ENCODE assay signal across 11 mouse cellular contexts in the genomic region with DNA sequence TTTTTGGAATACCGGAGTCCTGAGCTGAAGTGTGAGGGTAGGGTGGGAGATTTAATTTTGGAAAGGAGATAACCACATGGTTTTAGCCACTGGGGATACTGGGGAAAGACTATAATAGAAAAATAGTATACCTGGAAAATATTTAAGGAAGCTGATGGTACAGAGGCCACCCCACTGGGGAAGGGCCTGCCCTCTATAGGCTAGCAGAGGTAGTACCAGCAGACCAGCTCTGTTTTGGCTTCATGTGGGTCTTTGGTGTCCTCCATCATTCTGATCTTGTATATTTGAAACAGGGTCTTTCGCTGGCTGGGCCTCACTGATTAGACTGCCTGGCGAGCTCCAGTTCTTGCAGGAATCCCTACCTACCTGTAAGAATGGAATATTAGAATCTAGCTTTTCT. TPM values are rescaled to one million over a fixed set of nuclear protein-coding genes. Genes with fewer than 3 reads are reported as not detected.
DNase-seq lines count a peak whose midpoint lies in the region; ATAC-seq and TF ChIP-seq lines count a peak whose summit lies in the region.
"Had no signal": no experiment of that assay in that cellular context is flagged by ENCODE, and none has a peak within 500 bp of the region (broad histone marks: within the 10 kb centered on the region; RNA-seq: fewer than 3 reads in every experiment).

No protein-coding gene starts in this region.

- no peak for ATAC-seq in heart, postnatal 0 days (ENCODE audit: insufficient read depth, low read depth)
- ATAC-seq in lung, embryonic 14.5 days (ENCODE audit: insufficient read depth), result no peak
- ATAC-seq in granulocyte monocyte progenitor cell, adult 5-6 weeks (replicated peaks; ENCODE audit: poor library complexity, severe bottlenecking), result peak; percentile 33; the same call in 1 of the 2 replicates
- ATAC-seq: intestine, embryonic 16.5 days; midbrain, embryonic 15.5 days had no signal

- TF ChIP-seq EP300 in heart, postnatal 0 days (IDR thresholded peaks at IDR 0.05; ENCODE audit: low read depth), result no peak

- no peak for TF ChIP-seq POLR2A in bone marrow, adult 2 months (IDR thresholded peaks at IDR 0.05; ENCODE audit: borderline replicate concordance, control insufficient read depth, low read depth, low read length)

- H3K4me1 ChIP-seq in heart, postnatal 0 days (ENCODE audit: control insufficient read depth, insufficient read depth), result no peaks in the 10 kb centered on the region
- H3K4me1 ChIP-seq in lung, embryonic 14.5 days (ENCODE audit: insufficient read depth), result no peaks in the 10 kb centered on the region
- H3K4me1 ChIP-seq in bone marrow, adult 2 months (ENCODE audit: control insufficient read depth, insufficient read depth, low read length), result no peaks in the 10 kb centered on the region
- H3K4me1 ChIP-seq: heart, embryonic 13.5 days; liver, embryonic 15.5 days had no signal

- H3K36me3 ChIP-seq in heart, postnatal 0 days (replicated peaks; ENCODE audit: control insufficient read depth, insufficient read depth, low read length), result no peaks in the 10 kb centered on the region
- no peaks in the 10 kb centered on the region for H3K36me3 ChIP-seq in lung, embryonic 14.5 days (ENCODE audit: insufficient read depth)
- H3K36me3 ChIP-seq: heart, embryonic 13.5 days; liver, embryonic 15.5 days; midbrain, embryonic 15.5 days had no signal

- no peak overlapping the region for H3K27ac ChIP-seq in heart, postnatal 0 days (ENCODE audit: low read depth)
- no peak overlapping the region for H3K27ac ChIP-seq in lung, embryonic 14.5 days (ENCODE audit: low read depth)
- H3K27ac ChIP-seq in bone marrow, adult 2 months (ENCODE audit: control insufficient read depth, insufficient read depth, low read depth, low read length, poor library complexity), result no peak overlapping the region
- H3K27ac ChIP-seq: heart, embryonic 13.5 days; liver, embryonic 15.5 days; midbrain, embryonic 15.5 days had no signal

- H3K4me2 ChIP-seq in heart, postnatal 0 days (ENCODE audit: low read depth, low read length), result no peak overlapping the region
- no peak overlapping the region for H3K4me2 ChIP-seq in lung, embryonic 14.5 days
- H3K4me2 ChIP-seq: heart, embryonic 13.5 days; liver, embryonic 15.5 days; midbrain, embryonic 15.5 days had no signal

- H3K4me3 ChIP-seq in heart, postnatal 0 days (ENCODE audit: low read depth, low read length), result no peak overlapping the region
- H3K4me3 ChIP-seq in lung, embryonic 14.5 days (ENCODE audit: low read depth, low read length), result no peak overlapping the region
- H3K4me3 ChIP-seq in bone marrow, adult 2 months (replicated peaks; ENCODE audit: control insufficient read depth, low read depth, low read length), result no peak overlapping the region
- H3K4me3 ChIP-seq: heart, embryonic 13.5 days; liver, embryonic 15.5 days; midbrain, embryonic 15.5 days had no signal

- WGBS in heart, postnatal 0 days, result 50% methylated on average over 3 of the region's 3 CpGs
- WGBS in lung, embryonic 14.5 days, result 76% methylated on average over 3 of the region's 3 CpGs
- 63% methylated on average over 3 of the region's 3 CpGs for WGBS in bone marrow, adult 2 months

- no peak overlapping the region for H3K9ac ChIP-seq in heart, postnatal 0 days (replicated peaks; ENCODE audit: low read depth, low read length)
- H3K9ac ChIP-seq in lung, embryonic 14.5 days, result no peak overlapping the region
- H3K9ac ChIP-seq: heart, embryonic 13.5 days; liver, embryonic 15.5 days; midbrain, embryonic 15.5 days had no signal

- H3K9me3 ChIP-seq in heart, postnatal 0 days (replicated peaks; ENCODE audit: control insufficient read depth, low read length), result no peaks in the 10 kb centered on the region
- no peaks in the 10 kb centered on the region for H3K9me3 ChIP-seq in lung, embryonic 14.5 days (ENCODE audit: low read depth, low read length)
- H3K9me3 ChIP-seq: heart, embryonic 13.5 days; liver, embryonic 15.5 days; midbrain, embryonic 15.5 days had no signal

- DNase-seq in heart, postnatal 0 days (ENCODE audit: low spot score), result no peak
- no peak for DNase-seq in heart, postnatal 36 days
- no peak for DNase-seq in lung, embryonic 14.5 days
- no peak for DNase-seq in lung, postnatal 36 days
- no peak for DNase-seq in urinary bladder, postnatal 4 days (ENCODE audit: low spot score in 2 of 2)

- H3K27me3 ChIP-seq in heart, postnatal 0 days (ENCODE audit: control insufficient read depth, insufficient read depth, low read length), result no peaks in the 10 kb centered on the region
- H3K27me3 ChIP-seq in lung, embryonic 14.5 days (ENCODE audit: insufficient read depth, low read length), result no peaks in the 10 kb centered on the region
- H3K27me3 ChIP-seq: liver, embryonic 15.5 days; midbrain, embryonic 15.5 days had no signal

- intact Hi-C loops in heart, postnatal 36 days (cut with DNase I), result no loop called here

- peak; percentile 37 for TF ChIP-seq CTCF in heart, postnatal 0 days (IDR thresholded peaks at IDR 0.05; ENCODE audit: low read depth)
- TF ChIP-seq CTCF in lung, embryonic 14.5 days (IDR thresholded peaks at IDR 0.05; ENCODE audit: low read depth), result peak; percentile 46
- TF ChIP-seq CTCF in bone marrow, adult 2 months (IDR thresholded peaks at IDR 0.05; ENCODE audit: control insufficient read depth, insufficient read depth, low read length), result peak; percentile 21; the same call in 1 of the 2 replicates

RNA-seq across cellular contexts. Expression of gene Coa6, which starts 24.0 kb away (rescaled TPM):
- total RNA-seq in heart, postnatal 0 days (2014; rRNA removed; ENCODE audit: low replicate concordance), result 26.1 and 29.8 TPM in 2 replicates
- polyA plus RNA-seq in heart, postnatal 0 days (2015; fragmentation: Nextera tagmentation; extraction: Ambion mirVana), result 69.8 and 76.2 TPM in 2 replicates
- 10 to 100 TPM; 21.7 to 24.6 TPM for total RNA-seq in heart, postnatal 36 days (2021)
- 47.7 and 51.4 TPM in 2 replicates for polyA plus RNA-seq in lung, embryonic 14.5 days (2014; fragmentation: Nextera tagmentation; extraction: Ambion mirVana)
- polyA plus RNA-seq in bone marrow, adult 2 months (2011; ENCODE audit: insufficient read depth, insufficient read length, low replicate concordance, missing spikeins), result 7.6 and 10.1 TPM in 2 replicates
- 11.3 and 26.6 TPM in 2 replicates for total RNA-seq in granulocyte monocyte progenitor cell, adult 5-6 weeks (2014; fragmentation: Nextera tagmentation)
- total RNA-seq in granulocyte monocyte progenitor cell, adult 5-6 weeks (2017), result 49.5 and 52.8 TPM in 2 replicates
